Mouse (Mus musculus): ENCODE measurements around the gene Gm20683. TPM values are rescaled to one million over a fixed set of nuclear protein-coding genes. Genes with fewer than 3 reads are reported as not detected.
A peak's percentile ranks its signal among the peaks of the same experiment; 100 is the strongest.
"Not testable (repeated sequence)": the region's sequence is repeated elsewhere in the genome, so short reads cannot be mapped to it uniquely, and the experiment has no call there.

Gm20683 gene
- polyA plus RNA-seq, 1 experiment from 2014 or later, result 0.46 TPM

DNA sequence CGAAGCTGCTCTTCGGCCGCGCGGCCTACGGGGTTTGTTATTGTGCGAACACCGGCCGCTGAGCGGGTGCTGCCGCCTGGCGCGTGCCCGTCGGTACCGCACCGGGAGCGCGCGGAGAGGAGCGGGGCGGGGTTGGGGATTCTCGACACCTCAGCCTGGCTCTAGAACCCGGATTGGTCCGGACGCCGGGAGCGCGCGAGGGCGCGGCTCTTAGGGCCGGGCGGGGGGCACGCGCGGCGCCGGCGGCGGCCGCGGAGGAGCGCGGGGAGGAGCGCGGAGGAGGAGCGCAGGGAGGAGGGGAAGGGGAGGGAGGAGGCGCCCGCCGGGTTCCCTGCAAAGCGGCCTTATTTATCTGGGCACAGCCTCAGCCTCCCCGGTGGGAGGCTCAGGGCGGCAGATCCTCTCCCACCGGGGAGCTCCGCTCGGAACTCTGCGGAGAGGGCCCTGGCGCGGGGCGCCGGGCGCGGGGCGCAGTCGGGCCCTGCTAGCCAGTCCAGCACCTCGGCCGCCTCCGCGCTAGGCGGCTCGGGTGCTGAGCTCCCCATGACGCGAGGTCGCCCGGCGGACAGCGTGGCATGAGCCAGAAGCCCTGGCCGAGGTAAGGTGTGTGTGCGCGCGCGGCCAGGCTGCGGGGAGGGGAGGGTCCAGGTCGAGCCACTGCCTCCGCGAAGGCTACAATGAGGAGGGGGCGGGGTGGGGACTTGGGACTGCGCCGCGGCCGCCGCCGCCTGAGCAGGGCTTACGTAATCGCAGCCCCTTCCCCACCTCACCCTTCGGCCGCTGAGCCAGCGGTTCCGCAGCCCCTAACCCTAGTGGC is 32.6 kb downstream of the Gm20683 start, which contains the start of gene Fbxl16:
Fbxl16 (plus strand) TSS at position 297 of the 817 bp plus-strand sequence.
- 0 out of 2 replicates have a peak, but pooled peaks have one; percentile 22 for ATAC-seq (ENCODE audit: insufficient read depth)
- WGBS (ENCODE audit: insufficient replicate concordance), result 1% methylated on average over 98 of the region's 100 CpGs
- peak within 1 kb of the TSS; percentile 69 for H3K4me2 ChIP-seq
- peaks cover 91% of the 10 kb centered on the region for H3K27me3 ChIP-seq
- peak within 1 kb of the TSS; percentile 52 for H3K4me3 ChIP-seq (replicated peaks)
- no peaks in the 10 kb centered on the region for H3K9me3 ChIP-seq (replicated peaks)
- no peak within 1 kb of the TSS for H3K9ac ChIP-seq
- no peaks in the 10 kb centered on the region for H3K36me3 ChIP-seq (replicated peaks)
- H3K27ac ChIP-seq (replicated peaks), result no peak within 1 kb of the TSS
- H3K4me1 ChIP-seq (replicated peaks), result peaks cover 12% of the 10 kb centered on the region

DNA sequence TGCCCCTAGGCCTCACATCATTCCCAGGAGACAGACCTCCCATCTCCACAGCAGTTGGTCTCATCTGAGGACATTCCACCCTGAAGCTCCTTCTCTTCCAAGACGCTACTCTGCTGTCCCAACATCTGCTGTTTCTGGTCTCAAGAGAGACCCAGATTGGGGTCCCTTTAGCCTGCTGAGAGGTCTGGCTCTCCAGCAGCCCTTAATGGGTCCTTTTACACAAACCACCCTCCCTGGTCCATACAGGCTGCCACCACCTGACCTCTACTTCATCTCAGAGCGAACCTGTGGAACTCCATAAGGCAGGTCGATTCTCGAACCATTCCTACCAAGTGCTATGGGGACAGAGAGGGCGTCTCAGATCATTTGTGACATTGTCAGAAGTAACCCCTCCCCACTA is 33.5 kb downstream of the Gm20683 start:
- Histone ChIP-seq H3K27me3 (peaks cover 92% of the 10 kb centered on the region), H3K27ac (replicated peaks) (no peak overlapping the region), H3K4me1 (replicated peaks) (peaks cover 12% of the 10 kb centered on the region), H3K9me3 (replicated peaks) (no peaks in the 10 kb centered on the region), H3K4me3 (replicated peaks) (no peak overlapping the region), H3K9ac (no peak overlapping the region), H3K4me2 (no peak overlapping the region), H3K36me3 (replicated peaks) (no peaks in the 10 kb centered on the region)
- WGBS (ENCODE audit: insufficient replicate concordance), result 34% methylated on average over 5 of the region's 5 CpGs
- ATAC-seq (ENCODE audit: insufficient read depth), result no peak

DNA sequence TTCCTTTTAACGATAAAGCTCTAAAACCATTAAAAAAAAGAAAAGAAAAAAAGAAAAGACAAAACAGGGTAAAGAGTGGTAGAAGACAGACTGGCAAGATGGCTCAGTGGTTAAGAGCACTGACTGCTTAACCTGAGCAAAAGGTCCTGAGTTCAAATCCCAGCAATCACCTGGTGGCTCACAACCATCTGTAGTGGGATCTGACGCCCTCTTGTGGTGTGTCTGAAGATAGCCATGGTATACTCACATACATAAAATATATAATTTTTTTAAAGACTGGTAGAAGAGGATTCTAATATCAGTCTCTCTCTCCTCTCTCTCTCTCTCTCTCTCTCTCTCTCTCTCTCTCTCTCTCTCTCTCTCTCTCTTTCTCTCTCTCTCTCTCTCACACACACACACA is 34.1 kb downstream of the Gm20683 start:
- ATAC-seq (ENCODE audit: insufficient read depth); H3K9me3 ChIP-seq (replicated peaks); H3K4me3 ChIP-seq (replicated peaks); H3K4me2 ChIP-seq; H3K36me3 ChIP-seq (replicated peaks); H3K9ac ChIP-seq; H3K27ac ChIP-seq (replicated peaks): not testable (repeated sequence)
- peaks cover 12% of the 10 kb centered on the region for H3K4me1 ChIP-seq (replicated peaks)
- WGBS (ENCODE audit: insufficient replicate concordance), result 26% methylated on average over 2 of the region's 2 CpGs
- H3K27me3 ChIP-seq, result peaks cover 92% of the 10 kb centered on the region

DNA sequence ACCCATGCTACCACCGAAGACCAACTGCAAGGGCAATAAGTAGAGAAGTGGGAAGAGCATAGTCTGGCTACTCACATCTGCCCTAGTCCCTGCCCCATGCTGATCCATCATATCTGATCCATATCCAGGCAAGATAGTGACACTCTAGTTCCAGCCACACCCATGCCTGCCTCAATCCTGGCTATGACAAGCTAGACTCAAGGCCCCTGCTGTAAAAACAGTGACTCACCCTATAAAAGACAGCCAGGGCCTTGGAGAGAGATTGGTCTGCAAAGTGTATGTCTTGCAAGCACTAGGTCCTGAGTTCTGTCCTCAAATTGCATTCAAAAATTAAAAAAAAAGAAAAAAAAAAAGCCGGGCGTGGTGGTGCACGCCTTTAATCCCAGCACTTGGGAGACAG is 35.1 kb downstream of the Gm20683 start:
- H3K4me3 ChIP-seq (replicated peaks), result no peak overlapping the region
- H3K27ac ChIP-seq (replicated peaks), result no peak overlapping the region
- no peak for ATAC-seq (ENCODE audit: insufficient read depth)
- no peak overlapping the region for H3K9ac ChIP-seq
- no peaks in the 10 kb centered on the region for H3K9me3 ChIP-seq (replicated peaks)
- WGBS (ENCODE audit: insufficient replicate concordance), result 82% methylated on average over 4 of the region's 4 CpGs
- H3K4me2 ChIP-seq, result no peak overlapping the region
- peaks cover 12% of the 10 kb centered on the region for H3K4me1 ChIP-seq (replicated peaks)
- no peaks in the 10 kb centered on the region for H3K36me3 ChIP-seq (replicated peaks)
- H3K27me3 ChIP-seq, result peaks cover 92% of the 10 kb centered on the region

DNA sequence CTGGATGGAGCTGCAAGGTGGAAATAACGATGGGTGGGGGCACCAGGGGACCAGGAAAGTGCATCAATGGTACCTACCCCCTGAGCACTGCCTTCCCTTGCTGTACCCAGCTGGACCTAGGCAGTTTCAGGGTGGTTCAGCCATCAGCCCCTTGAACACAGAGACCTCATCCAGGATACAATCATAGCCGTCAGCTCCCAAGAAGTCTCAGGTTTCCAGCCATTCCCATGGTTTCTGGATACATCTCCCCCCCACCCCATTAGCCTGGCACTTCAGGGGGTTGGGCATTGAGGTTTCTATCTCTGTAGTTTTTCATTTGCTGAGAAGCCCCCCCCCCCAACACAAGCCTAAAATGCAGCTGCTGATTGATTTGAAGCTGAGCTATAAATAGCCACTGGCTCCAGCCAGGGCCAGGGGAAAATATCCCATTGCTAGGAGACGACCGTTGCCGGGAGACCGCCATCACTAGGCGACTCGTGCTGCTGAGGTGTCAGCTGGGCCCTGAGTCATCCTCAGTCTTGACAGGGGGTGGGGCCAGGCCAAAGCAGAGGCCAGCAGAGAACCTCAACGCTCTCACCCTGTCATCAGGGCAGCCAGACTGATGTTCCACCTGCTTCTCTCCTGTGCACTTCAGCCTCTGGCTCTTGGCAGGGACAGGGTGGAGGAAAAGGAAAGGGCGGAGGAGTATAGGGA is 38.6 kb downstream of the Gm20683 start:
- H3K4me2 ChIP-seq, result no peak overlapping the region
- 7% methylated on average over 10 of the region's 10 CpGs for WGBS (ENCODE audit: insufficient replicate concordance)
- no peak for ATAC-seq (ENCODE audit: insufficient read depth)

DNA sequence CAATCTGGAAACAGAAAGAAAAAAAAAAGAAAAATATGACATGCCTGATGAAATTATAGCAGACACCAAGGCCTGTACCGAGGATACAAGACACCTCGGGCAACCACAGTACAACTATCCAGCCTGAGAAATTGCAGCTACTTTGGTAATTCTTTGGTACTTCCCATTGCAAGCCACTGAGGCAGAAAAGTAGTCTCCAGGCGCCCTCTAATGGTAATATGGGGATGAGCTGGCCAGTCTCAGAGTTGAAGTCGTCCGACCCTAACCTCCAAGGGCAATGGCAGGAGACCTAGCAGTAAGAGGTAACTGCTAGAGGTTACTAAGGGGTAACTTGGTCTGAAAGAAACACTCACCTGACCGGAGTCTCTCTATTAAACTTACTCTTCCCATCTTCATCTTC is 40.5 kb downstream of the Gm20683 start:
- WGBS (ENCODE audit: insufficient replicate concordance), result 5% methylated on average over 6 of the region's 6 CpGs
- H3K4me1 ChIP-seq (replicated peaks), result peaks cover 17% of the 10 kb centered on the region
- H3K4me3 ChIP-seq (replicated peaks), result no peak overlapping the region
- H3K9me3 ChIP-seq (replicated peaks), result no peaks in the 10 kb centered on the region
- no peaks in the 10 kb centered on the region for H3K36me3 ChIP-seq (replicated peaks)
- H3K27me3 ChIP-seq, result peaks cover 42% of the 10 kb centered on the region
- ATAC-seq (ENCODE audit: insufficient read depth), result no peak
- H3K27ac ChIP-seq (replicated peaks), result no peak overlapping the region
- no peak overlapping the region for H3K4me2 ChIP-seq
- no peak overlapping the region for H3K9ac ChIP-seq

More for the DNA sequence above, 38.6 kb downstream of the Gm20683 start:
- Histone ChIP-seq H3K4me1 (replicated peaks) (no peaks in the 10 kb centered on the region), H3K4me3 (replicated peaks) (no peak overlapping the region), H3K9me3 (replicated peaks) (no peaks in the 10 kb centered on the region), H3K27me3 (peaks cover 61% of the 10 kb centered on the region), H3K27ac (replicated peaks) (no peak overlapping the region), H3K9ac (no peak overlapping the region), H3K36me3 (replicated peaks) (no peaks in the 10 kb centered on the region)

DNA sequence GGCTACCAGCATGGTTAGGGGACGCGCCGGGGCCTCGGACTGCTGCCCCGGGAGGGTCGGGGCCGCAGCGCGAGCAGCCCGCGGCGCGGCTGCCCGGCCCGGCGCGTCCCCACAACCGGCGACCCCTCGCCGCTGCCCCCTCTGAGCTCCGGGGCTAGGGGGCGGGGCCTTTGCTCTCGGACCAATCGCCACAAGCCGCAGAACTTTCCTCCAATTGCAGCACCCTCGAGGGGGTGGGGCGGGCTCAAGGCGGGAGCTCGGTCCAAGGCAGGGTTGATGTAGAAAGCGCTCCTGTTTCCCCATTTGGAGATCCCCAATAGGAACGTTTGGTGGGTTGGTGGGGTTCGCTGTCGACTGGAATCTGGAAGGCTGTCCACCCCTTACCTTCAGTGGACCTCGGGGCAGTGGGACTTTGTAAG is 44.6 kb downstream of the Gm20683 start, which contains the start of gene Metrn:
Metrn (minus strand) TSS at position 186 of the 419 bp plus-strand sequence.
- H3K27me3 ChIP-seq, result peaks cover 9% of the 10 kb centered on the region
- under 1% methylated on average over 35 of the region's 35 CpGs for WGBS (ENCODE audit: insufficient replicate concordance)
- no peaks in the 10 kb centered on the region for H3K36me3 ChIP-seq (replicated peaks)
- H3K4me2 ChIP-seq, result peak within 1 kb of the TSS; percentile 96
- H3K4me3 ChIP-seq (replicated peaks), result peak within 1 kb of the TSS; percentile 88
- no peaks in the 10 kb centered on the region for H3K9me3 ChIP-seq (replicated peaks)
- H3K9ac ChIP-seq, result peak within 1 kb of the TSS; percentile 70
- peaks cover 45% of the 10 kb centered on the region for H3K4me1 ChIP-seq (replicated peaks)
- peak; percentile 76 for ATAC-seq (ENCODE audit: insufficient read depth)
- H3K27ac ChIP-seq (replicated peaks), result peak within 1 kb of the TSS; percentile 33; the same call in 1 of the 2 replicates

DNA sequence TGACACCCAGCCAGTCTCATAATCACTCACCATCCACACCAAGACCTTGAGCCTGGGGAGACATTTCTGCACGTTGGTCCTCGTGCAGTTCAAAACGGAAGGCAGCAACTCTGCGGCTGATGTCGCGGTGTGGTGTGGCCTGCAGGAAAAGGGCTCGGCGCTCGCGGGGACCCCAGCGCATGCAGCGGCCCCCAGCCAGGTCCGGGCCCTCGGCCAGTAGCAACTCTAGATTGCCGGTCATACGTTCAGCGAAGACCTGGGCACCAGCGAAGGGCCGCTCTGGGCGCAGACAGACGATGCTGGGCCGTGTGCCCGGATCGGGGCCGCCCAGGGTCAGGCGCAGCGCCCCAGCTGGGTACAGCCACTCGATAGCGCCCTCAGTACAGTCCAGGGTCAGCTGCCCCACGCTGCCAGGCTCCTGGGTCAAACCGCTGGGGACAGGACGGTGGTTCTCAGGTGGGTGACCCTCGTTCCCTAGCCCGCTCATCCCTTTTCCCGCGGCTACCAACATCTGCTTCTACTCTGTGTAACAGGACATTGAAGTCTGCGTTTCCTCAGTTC is 45.3 kb downstream of the Gm20683 start:
- H3K4me2 ChIP-seq, result peak overlapping the region; percentile 96
- H3K27ac ChIP-seq (replicated peaks), result 0 out of 2 replicates have a peak overlapping the region, but pooled peaks have one; percentile 33
- peaks cover 52% of the 10 kb centered on the region for H3K4me1 ChIP-seq (replicated peaks)
- ATAC-seq (ENCODE audit: insufficient read depth), result 0 out of 2 replicates have a peak, but pooled peaks have one; percentile 6
- peaks cover 3% of the 10 kb centered on the region; the same call in 1 of the 2 replicates for H3K27me3 ChIP-seq
- H3K9me3 ChIP-seq (replicated peaks), result no peaks in the 10 kb centered on the region
- under 1% methylated on average over 37 of the region's 37 CpGs for WGBS (ENCODE audit: insufficient replicate concordance)
- H3K9ac ChIP-seq, result peak overlapping the region; percentile 70
- peak overlapping the region; percentile 88 for H3K4me3 ChIP-seq (replicated peaks)
- no peaks in the 10 kb centered on the region for H3K36me3 ChIP-seq (replicated peaks)

DNA sequence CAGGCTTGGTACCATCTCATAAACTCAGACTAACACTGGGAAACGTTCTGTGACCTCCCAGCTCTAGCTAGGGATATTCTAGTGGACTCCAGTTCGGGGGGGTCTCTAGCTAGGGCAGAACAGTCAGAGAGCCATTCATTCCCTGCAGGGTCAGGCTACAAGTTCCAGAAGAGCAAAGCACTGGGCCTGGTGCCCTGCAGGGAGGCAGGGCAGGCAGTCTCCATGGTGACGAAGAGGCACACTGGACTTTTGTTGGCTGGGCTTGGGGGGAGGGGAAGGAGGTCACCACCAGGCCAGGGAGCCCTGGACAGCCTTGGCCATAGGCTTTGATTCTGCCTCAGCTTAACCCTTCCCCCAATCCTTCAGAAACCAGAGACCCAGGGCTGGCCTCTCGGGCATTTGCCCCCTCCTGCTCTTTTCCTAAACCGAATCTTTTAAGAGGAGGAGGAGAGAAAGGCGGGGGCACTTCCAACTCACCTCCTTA is 45.9 kb downstream of the Gm20683 start, which contains the start of gene AC134908.4:
AC134908.4 (minus strand) TSS at position 51 of the 484 bp plus-strand sequence.
- Histone ChIP-seq H3K9ac (peak within 1 kb of the TSS; percentile 70), H3K27ac (replicated peaks) (0 out of 2 replicates have a peak within 1 kb of the TSS, but pooled peaks have one; percentile 33), H3K36me3 (replicated peaks) (no peaks in the 10 kb centered on the region), H3K4me3 (replicated peaks) (peak within 1 kb of the TSS; percentile 88), H3K4me2 (peak within 1 kb of the TSS; percentile 96), H3K9me3 (replicated peaks) (no peaks in the 10 kb centered on the region), H3K4me1 (replicated peaks) (peaks cover 58% of the 10 kb centered on the region), H3K27me3 (no peaks in the 10 kb centered on the region)
- 41% methylated on average over 6 of the region's 6 CpGs for WGBS (ENCODE audit: insufficient replicate concordance)
- ATAC-seq (ENCODE audit: insufficient read depth), result no peak

DNA sequence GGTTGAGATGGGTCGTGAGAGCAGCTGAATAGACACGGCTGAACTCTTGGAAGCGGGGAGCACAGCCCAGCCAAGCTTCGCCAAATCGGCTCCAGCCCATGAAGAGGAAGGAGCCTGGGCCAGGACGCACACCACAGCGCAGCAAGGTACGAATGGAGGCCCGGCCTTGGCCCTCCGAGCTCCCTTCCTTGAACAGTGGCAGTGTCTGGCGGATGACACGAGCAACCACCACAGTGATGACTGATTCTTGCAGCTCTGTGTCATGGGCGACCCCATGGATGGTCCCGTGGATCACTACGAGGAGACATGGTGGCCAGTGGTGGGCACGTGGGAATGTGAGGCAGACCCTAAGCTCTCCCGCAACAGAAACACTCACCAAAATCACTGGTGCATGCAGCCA is 46.6 kb downstream of the Gm20683 start:
- peaks cover 62% of the 10 kb centered on the region for H3K4me1 ChIP-seq (replicated peaks)
- ATAC-seq (ENCODE audit: insufficient read depth), result no peak
- H3K4me3 ChIP-seq (replicated peaks), result no peak overlapping the region
- WGBS (ENCODE audit: insufficient replicate concordance), result 82% methylated on average over 17 of the region's 17 CpGs
- H3K27ac ChIP-seq (replicated peaks), result no peak overlapping the region
- no peaks in the 10 kb centered on the region for H3K9me3 ChIP-seq (replicated peaks)
- H3K4me2 ChIP-seq, result peak overlapping the region; percentile 96; the same call in 1 of the 2 replicates
- H3K9ac ChIP-seq, result no peak overlapping the region
- no peaks in the 10 kb centered on the region; the same call in 1 of the 2 replicates for H3K36me3 ChIP-seq (replicated peaks)
- H3K27me3 ChIP-seq, result no peaks in the 10 kb centered on the region
